Mouse (Mus musculus) thymus, postnatal 4 days (tissue): ENCODE measurements at regions not wholly inside any gene's neighbourhood (a gene's known extent, or its start where the extent isn't known, plus 50 kb on each side); places are given as distances from the start of the nearest gene placed in this dataset.

Experiments used
- DNase-seq: peaks from one replicate; pipeline ENCODE4 v3.0.0; 2021

- peak; percentile 62 for DNase-seq
These were observed 128.4 kb downstream of the Rpap3 start for GRCm38 (mm10) chr15:97577196-97577595.

- DNase-seq = no peak
These were observed 133.0 kb downstream of the Rpap3 start for GRCm38 (mm10) chr15:97572639-97573038.

GRCm38 (mm10) chr15:97571885-97572284 lies 133.7 kb downstream of the Rpap3 start:
- no peak for DNase-seq

GRCm38 (mm10) chr15:97560096-97560495 lies 145.5 kb downstream of the Rpap3 start:
- DNase-seq = no peak

- DNase-seq = no peak
These were observed 146.9 kb downstream of the Rpap3 start for GRCm38 (mm10) chr15:97558725-97559124.

GRCm38 (mm10) chr15:97548354-97548753 lies 157.3 kb downstream of the Rpap3 start:
- no peak for DNase-seq

- DNase-seq = peak; percentile 23
These were observed 160.6 kb downstream of the Rpap3 start for GRCm38 (mm10) chr15:97545034-97545433.

- no peak for DNase-seq
These were observed 164.0 kb downstream of the Rpap3 start for GRCm38 (mm10) chr15:97541646-97542045.

GRCm38 (mm10) chr15:97536145-97536544 lies 169.5 kb downstream of the Rpap3 start:
- DNase-seq = peak; percentile 33

- DNase-seq = peak; percentile 56
These were observed 170.7 kb downstream of the Rpap3 start for GRCm38 (mm10) chr15:97534878-97535277.

- DNase-seq = no peak
These were observed 171.9 kb downstream of the Rpap3 start for GRCm38 (mm10) chr15:97533553-97534291.

GRCm38 (mm10) chr15:97532346-97532910 lies 173.2 kb downstream of the Rpap3 start:
- peak; percentile 69 for DNase-seq

- no peak for DNase-seq
These were observed 177.2 kb downstream of the Rpap3 start for GRCm38 (mm10) chr15:97528291-97529050.

GRCm38 (mm10) chr15:97520395-97520794 lies 185.2 kb downstream of the Rpap3 start:
- DNase-seq = no peak

GRCm38 (mm10) chr15:97519919-97520345 lies 185.7 kb downstream of the Rpap3 start:
- DNase-seq = no peak

- no peak for DNase-seq
These were observed 187.7 kb downstream of the Rpap3 start for GRCm38 (mm10) chr15:97517926-97518325.

GRCm38 (mm10) chr15:97517188-97517587 lies 188.4 kb downstream of the Rpap3 start:
- DNase-seq = no peak

GRCm38 (mm10) chr15:97515773-97516172 lies 189.9 kb downstream of the Rpap3 start:
- DNase-seq = no peak

GRCm38 (mm10) chr15:97507656-97508306 lies 197.8 kb downstream of the Rpap3 start:
- DNase-seq = no peak

- DNase-seq = no peak
These were observed 198.4 kb downstream of the Rpap3 start for GRCm38 (mm10) chr15:97507176-97507575.

- DNase-seq = no peak
These were observed 199.9 kb downstream of the Rpap3 start for GRCm38 (mm10) chr15:97505715-97506114.

GRCm38 (mm10) chr15:97504325-97504724 lies 201.3 kb downstream of the Rpap3 start:
- no peak for DNase-seq

- DNase-seq = no peak
These were observed 203.6 kb downstream of the Rpap3 start for GRCm38 (mm10) chr15:97502056-97502455.
